Mouse (Mus musculus) kidney, postnatal 36 days (tissue): ENCODE measurements around the gene Hpse2.
A peak's percentile ranks its signal among the peaks of the same experiment; 100 is the strongest.
"Not testable (repeated sequence)": the region's sequence is repeated elsewhere in the genome, so short reads cannot be mapped to it uniquely, and the experiment has no call there.

Experiments used
- DNase-seq, 2 experiments: peaks; one replicate each; pipeline ENCODE4 v3.0.0; 2021 to 2022; ENCODE audit warnings: mixed read lengths in 2 of 2

Gene Hpse2

DNA sequence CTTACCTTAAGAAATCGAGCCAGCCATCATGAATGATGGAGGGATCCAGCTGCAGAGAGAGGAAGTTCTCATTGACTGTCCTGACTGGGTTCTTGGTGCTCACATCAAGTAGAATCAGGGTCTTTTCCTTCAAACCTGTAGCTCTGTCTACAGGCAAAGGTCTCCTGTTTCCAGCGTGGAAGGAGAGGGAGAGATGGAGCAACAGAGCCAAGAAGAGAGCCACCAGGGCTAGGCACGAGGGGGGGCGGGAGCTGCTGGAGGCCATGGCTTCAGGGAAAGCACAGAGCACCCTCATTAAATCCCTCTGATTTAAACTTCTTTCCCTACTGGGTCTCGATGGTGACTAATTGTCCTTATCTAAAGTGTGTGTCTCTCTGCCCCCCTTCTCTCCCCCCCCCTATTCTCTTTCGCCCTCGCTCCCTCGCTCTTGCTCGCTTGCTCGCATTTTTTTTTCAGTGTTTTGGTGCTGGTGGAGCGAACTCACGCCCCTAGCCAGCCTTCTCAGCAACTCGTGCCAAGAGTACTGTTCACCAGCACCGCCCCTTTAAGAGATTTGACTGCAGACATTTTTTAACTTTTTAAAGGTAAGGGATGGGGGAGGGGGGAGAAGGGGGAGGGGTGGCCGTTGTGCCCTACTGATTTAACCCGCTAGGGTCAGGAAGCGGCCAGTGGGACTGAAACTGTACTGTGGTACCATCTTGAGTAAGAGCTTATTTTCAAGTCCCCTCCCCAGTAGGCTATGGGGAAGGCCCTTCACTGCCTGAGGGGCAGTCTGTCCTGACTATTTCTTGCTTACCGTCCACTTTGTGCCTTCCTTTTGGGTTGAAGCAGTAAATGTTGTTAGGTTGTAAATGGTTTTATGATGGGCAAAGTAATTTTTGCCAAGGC is at the start of gene Hpse2:
Hpse2 (minus strand) TSS at position 339 of the 888 bp plus-strand sequence.
- no peak for DNase-seq

DNA sequence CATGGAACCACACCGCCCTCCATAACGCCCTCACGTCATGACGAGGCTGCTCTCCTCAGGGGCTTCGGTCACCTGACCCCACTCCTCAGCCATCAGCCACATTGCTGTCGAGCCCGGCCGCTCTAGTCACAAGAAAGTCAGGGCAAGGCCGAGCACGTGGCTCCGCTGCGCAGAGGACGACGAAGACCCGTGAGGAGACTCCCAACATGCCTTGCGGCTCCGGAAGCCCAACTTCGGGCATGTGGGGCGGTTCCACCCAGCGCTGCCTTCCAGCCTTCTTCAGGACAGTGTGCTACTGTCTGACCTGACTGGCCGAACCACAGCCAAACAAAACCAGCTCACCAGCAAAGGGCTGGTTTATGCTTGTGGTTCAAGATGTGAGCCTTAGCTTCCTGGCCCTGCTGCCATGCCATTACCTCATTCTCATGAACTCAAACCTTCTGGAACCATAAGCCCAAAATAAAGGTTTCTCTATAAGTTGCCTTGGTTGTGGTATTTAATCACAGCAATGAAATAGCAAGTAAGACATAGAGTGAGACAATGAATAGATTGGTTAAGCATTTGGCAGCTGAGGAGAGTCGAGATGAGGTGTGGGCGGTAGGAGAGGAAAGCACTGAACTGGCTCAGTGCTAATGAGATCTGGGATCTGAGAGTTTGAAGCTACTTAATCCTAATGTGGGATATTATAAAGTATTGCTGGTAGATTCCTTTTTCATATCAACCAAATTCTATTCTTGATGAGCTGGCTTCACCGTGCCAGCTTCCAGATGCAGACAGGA is 39.5 kb upstream of the Hpse2 start:
- DNase-seq, result no peak

DNA sequence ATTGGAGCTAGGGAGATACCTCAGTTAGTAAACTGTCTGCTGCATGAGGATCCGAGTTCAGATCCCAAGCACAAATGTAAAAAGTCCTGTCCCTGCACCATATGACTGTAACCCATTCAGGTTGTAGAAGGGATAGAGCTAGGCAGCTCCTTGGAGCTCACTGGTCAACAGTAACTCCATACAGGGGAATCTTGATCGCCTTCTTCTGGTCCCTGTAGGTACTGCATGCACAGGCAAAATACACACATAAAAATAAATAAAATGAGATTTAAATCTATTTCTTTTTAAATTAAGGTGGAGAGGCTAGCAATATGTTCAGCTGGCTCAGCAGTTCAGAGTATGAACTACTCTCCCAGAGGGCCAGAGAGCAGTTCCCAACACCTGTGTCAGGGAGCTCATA is 35.9 kb upstream of the Hpse2 start:
- DNase-seq, result no peak

DNA sequence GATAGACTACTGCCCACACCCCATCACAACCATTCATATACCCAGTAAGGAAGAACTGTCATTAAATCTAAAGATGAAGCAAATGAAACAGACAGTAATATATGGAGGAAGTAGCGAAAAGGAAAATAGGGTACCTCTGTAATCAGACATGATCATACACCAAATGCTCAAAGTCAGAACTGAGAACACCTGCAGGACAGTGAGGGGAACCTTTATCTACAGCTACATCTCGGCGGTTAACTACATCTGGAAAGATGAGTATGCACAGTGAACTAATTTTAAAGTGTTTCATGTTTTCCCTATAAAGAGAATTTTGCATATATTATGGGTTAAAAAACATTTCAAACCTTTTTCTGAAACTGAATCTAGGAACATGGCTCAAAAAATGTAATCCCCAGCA is 32.4 kb upstream of the Hpse2 start:
- DNase-seq, result no peak

DNA sequence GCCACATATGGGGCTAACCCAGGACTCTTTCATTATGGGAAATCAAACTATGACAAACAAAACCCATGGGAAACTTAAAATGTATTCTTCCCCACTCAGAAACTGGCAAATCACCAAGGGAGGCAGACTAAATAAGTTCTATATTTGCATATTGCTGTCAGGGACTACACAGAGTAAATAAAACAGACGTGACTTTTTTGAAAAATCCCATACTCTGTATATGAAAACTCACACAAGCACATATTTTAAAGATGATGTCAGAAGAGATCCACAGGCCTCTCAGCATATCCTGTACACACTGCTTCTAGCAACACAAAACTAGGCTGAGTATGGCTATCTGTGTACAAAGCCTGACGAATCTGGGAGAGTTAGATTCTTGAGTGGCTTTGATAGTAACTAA is 27.4 kb upstream of the Hpse2 start:
- DNase-seq, result no peak

DNA sequence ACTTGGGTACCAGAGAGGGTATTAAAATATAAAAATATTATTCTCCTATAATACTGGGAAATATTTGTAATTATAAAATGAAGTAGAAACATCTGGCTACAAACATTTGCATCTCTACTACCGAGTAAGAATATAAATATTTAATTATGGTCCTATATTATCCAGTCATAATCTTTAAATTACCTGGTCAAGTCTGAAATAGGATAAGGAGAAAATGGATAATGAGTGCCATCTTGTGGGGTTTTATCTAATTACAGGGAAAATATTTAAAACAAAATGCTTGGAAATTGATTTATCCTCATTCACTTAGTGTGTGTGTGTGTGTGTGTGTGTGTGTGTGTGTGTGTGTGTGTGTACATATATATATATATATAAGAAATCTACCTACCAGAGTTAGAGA is 19.0 kb upstream of the Hpse2 start:
- DNase-seq, result no peak

DNA sequence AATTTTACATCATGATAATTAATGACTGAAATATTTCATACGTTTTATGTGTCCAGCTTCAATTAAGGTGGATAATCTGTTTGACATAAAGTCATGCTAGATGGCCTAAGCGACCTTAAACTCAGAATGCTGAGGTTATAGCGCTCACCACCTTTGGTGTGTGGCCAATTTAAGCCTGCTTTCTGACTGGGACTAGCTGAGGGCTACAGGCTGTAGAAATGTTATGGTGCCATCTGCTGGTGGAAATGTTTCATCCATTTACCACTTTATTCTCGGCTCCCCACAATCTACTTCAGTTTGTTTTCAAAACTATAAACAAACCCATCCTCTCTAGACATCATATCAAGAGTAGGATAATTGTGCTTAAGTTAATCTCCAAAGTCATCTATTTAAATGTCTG is 8.2 kb upstream of the Hpse2 start:
- DNase-seq, result peak; percentile 50 to 57

DNA sequence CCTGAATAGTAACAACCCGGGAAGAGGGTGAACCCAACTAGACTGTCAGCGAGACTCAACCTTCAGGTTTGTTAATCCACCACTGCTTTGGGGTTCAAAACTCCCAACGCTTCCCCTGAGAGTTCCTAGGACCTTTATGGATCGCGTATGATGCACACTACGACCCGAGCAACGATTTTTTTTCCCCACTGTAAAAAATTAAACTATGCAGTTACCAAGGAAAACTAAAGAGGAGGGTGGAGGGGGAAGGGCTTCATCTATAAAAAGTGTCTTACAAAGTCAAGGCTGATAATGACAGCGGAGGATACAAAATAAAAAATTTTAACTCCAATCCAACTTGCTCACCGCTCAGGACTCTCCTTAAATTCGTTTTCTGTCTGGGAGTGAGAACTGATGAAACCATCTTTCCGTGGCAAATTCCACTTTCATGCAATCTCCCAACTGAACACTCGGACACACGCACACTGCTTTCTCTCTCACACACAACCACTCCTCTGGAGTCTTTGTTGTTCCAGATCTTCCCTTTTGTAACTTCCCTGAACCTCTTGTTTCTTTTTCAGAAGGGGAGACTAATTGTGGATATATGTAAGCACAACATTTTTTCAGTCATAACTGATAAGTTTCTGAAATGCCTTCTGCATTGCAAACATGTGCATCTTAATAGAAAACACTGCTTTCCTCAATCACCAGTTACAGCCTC is 934 bp downstream of the Hpse2 start:
- no peak for DNase-seq

DNA sequence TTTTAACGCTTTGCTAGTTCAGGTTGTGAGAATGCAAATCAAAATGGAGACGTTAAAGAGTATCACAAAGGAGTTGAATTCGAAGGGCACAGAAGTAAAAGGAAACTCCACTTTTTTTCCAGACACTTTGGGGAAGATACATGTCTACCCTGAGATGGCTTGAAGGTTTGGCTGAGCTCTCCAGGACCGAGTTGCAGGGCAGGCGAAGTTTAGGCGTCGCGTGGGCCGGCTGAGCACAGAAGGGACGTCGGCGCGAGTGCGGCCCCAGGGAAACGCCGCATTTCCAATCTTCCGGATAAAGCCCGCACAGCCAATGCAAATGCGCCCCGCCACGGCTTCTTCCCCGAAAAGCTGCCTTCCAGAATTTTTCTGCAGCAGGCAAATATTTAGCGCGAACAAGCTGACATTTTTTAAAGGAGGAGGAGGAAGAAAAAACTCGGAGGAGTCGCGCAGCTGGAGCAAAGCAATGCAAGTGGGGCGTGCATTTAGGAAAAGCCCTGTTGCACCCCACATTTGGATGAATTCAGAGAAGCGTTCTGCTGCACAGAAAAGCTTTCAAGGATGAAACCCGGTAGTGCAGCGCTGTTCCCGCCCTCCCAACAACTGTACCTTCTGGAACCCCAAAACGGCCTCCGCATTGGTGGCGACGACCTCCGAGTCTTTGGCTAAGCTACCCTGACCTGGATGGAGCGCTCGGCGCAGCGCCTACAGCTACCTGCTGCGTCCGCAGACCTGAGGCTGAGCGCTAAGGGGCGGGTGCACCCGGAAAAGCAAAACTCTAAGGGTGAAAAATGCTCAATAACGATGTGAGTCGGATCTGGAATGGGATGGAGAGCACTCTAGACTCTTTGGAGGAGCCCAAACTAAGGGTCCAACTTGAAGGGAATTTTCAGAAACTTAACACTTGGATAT is 1.9 kb downstream of the Hpse2 start:
- peak in 1 of 2 experiments; percentile 3 for DNase-seq

DNA sequence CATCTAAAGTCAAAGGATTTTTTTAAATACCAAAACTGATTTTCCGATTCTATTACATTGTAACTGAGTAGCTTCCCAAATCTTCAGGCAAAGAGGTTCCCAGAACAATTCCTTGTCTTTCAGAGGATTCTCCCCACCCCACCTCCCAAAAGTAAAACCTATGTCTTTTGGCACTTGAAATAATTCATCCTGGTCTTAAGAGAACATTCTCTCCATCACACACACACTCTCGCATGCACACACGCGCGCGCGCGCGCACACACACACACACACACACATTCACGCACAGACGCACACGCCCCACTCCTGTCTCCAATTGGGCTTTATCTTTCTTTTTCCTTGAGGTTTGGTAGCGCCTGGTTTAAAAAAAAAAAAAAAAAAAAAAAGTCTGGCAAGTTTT is 2.7 kb downstream of the Hpse2 start:
- DNase-seq, result no peak

DNA sequence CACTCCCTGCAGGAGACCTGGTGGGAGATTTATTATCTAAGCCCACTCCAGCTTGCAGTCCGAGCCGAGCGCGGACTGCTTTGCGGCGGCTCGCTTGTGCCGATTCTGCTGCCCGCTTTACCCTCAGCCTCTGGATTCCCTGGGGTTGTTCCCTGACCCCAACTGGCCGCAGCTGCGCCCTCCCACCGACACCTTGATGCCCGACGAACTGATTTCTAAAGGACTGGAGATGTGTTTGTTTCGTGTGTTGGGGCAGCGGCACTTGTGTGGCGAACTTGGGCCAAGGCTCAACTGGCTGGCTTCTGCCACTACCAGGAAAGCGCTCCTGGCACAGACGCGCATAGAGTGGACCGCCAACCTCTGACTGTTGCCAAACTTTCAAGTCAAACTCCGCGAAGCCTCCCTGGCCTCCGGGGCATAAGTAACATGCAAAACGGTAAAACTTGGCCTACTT is 3.1 kb downstream of the Hpse2 start:
- DNase-seq, result peak; percentile 1 to 41

DNA sequence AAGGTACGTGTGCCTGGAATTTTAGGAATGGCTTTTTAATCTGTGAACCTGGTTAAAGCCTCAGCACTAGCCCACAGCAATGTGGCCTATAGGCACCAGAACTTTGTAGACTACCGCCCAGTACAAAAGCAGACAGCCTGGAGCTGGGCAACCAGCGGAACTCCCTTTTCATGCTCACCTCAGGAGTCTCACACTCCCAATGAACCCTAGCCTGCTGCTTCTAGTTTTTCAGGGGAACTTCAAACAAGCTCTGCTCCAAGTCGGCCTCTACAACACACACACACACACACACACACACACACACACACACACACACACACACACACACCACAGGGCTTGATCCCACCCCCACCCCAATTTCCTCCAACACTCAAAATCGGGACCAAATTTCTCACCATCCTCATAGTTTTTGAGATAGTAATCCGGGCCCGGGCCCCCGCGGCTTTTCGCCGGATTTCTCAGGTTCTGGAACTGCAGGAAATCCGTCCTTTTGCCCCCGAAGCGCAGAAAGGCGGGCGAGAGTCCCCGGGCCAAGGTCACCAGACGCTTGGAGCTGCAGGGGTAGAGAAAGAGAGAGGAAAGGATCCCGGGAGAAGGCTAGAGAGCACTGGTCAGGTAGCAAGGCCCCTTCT is 3.7 kb downstream of the Hpse2 start:
- DNase-seq, result peak in 1 of 2 experiments; percentile 8

DNA sequence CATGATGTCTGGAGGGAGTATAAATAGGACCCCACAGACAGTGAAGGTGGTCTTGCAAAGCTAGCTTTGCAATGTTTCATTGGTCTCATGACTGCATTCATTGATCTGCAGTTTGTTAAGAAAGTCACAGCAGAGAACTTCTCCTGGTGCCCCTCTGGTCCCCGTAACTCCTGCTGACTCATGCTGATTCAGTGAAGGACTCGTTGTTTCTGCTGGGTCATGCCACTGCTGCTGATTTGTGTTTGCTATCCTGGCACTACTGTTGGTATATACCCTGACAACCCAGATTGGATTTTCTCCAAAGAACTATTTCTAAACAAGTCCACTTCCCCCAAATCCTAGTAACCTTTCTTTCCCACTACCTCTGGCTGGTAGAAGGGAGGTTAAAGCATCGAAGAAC is 29.3 kb downstream of the Hpse2 start:
- no peak for DNase-seq

DNA sequence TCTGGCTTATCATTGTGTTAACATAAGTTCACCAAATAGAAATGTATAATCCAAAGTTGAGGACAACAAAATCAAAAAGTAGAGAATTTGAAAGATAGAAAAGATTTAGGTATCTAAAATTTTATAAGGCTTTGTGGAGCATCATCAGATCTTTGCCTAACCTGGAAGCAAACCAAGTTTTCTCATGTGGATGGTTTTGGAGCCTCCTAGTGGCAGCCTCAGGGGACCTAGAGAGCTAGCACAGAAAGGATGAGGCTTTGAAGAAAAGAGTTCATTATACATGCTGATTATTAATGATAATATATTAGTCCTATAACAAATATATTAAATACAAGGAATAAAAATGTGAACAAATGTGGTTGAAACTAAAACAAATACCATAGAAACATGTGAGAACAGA is 77.0 kb downstream of the Hpse2 start:
- peak; percentile 20 to 70 for DNase-seq

DNA sequence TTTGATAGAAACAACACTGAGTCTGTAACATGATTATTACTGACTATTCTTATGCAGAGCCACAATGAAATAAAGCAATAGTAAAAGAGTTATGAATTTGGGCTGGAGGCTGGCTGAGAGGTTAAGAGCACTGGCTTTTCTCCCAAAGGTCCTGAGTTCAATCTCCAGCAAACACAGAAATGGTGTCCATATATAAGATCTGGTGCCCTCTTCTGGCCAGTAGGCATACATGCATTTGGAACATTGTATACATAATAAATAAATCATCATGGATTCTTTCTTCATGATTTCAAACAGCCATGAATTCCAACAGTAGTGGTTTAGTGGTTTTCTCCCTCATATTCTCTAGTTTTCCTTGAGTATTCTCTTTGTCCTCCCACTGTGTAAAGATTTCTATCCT is 81.4 kb downstream of the Hpse2 start:
- no peak for DNase-seq

DNA sequence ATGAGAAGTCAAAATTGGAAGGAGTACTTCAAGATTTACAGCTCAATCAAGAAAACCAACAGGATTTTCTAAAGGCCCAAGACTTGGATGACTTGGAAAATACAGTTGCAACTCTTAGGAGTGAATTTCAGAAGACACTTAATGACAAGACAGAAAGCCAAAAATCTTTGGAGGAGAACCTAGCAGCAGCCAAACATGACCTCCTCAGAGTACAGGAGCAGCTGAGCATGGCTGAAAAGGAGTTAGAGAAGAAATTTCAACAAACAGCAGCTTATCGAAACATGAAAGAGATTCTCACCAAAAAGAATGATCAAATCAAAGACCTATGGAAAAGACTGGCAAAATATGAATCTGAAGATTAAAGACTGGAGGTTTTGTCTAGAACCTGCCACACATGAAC is 106.8 kb downstream of the Hpse2 start:
- DNase-seq, result not testable (repeated sequence)

DNA sequence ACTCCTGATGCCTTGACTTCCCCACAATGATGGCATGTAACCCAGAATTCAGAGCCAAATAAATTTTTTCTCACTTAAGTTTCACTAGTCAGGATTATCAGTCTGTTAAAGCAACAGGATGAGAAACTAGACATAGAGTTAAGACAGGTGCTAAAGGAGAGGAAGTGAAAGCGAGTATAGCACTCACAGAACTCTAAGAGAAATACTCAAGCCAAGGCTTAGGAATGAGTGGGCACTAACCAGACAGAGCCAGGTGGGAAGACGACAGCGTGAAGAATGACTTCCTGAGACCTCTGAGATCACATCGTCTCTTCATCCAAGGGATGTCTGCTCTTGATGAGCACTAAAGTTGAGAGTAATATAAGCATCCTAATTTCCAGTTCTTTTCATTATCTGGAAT is 144.2 kb downstream of the Hpse2 start:
- DNase-seq, result no peak

DNA sequence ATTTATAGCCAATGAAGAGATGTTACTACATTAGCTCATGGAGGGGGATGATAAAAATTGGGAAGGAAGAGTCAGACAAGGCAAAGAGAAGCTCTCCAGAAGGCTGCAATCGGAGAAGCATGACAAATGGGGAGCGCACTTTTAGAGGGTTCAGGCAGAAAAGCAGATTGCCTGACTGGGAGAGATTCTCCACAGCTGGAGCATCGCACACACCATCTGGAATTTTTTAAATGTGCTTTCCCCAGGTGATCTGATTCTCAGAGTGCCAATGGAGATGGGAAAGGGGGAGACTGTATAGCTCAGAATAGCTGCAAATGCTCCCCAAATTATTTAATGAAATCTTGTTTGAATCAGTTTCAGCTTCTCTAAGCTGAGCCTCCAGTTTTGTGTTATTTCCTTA is 156.4 kb downstream of the Hpse2 start:
- no peak for DNase-seq

DNA sequence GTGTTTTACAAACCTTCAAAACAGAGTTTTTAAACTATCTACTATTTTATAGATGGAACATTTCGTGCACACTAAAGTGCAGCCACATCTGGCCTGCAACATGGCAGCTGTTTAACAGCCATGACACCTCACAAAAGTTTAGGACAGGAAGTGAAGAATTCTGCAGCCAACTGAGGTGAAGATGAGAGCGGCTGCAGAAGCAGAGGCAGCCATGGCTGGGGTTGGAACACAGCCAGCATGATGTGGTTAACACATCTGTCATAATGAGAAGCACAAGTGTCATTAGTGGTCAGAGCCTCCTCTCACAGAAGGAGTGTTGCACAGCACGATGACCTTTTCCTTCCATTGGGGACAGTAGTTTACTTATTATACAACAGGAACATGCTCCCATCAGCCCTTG is 194.6 kb downstream of the Hpse2 start:
- peak in 1 of 2 experiments; percentile 1 for DNase-seq

DNA sequence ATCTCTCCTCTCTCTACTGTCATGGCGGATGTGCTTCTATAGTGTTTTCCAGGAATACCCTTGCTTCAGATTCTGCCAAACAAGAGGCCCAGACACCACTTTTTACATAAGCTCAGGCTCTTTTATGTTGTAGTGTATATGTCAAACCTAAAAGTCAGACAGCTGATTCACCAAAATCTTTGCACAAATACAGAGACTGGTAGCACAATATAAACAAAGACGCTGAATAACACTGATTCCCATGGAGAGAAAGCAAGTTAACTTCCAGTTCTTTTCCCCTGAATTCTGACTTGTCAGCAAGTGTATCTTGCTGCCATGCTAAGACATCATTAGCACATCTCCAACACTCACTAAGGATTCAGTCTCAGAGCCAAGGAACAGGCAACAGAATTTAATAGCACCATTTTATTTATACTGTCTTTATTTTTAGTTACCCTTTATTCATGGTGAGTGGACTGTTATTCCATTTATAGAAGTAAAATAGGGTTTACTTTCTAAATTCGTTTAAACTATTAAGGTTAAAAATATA is 212.7 kb downstream of the Hpse2 start:
- DNase-seq, result no peak

DNA sequence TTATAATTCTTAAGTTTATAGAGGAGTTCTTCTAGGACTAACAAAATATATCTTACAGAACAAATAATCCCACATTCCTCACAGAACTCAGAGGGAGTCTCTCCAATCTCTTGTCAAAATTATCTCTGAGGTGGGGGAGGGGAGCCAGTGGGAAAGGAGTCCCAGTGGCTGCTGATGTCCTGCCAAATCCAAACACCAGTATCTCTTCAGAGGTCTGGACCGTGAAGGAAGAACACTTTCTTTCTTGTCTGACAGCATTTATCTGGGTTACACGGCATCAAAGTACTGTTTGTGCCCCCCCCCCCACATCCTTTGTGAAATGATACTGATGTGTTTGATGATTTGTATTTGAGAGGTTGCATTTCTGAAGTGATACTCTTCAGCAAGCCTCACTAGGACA is 213.3 kb downstream of the Hpse2 start:
- DNase-seq, result no peak
